Mouse (Mus musculus): ENCODE measurements at regions not wholly inside any gene's neighbourhood (a gene's known extent, or its start where the extent isn't known, plus 50 kb on each side); places are given as distances from the start of the nearest gene placed in this dataset.

DNA sequence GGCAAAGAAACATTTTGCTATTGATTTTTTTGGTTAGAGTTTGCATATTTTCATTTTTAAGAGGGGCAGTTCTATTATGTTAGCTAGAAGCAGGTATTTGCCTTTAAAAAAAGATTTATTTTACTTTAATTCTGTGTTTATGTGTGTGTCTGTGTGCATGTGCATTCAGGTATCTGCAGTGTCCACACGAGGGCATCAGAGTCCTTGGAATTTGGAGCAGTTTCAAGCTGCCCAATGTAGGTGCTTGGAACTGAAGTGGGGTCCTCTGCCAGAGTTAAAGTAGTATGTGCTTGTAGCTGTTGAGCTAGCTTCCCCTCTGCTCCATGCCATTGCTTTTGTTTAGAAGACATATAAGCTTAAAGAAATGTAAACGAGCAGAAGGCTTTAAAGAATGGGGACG is 89.1 kb downstream of the 9330182O14Rik start:
- no peak for DNase-seq

GRCm38 (mm10) chr15:40241764-40242163 is 107.6 kb downstream of the 9330182O14Rik start:
- DNase-seq = no peak

- DNase-seq = no peak
Measured at GRCm38 (mm10) chr15:40248966-40249365, 114.8 kb downstream of the 9330182O14Rik start.

GRCm38 (mm10) chr15:40259433-40259832 is 125.3 kb downstream of the 9330182O14Rik start:
- DNase-seq = no peak

- no peak for DNase-seq
Measured at GRCm38 (mm10) chr15:40279021-40279420, 144.9 kb downstream of the 9330182O14Rik start.

DNA sequence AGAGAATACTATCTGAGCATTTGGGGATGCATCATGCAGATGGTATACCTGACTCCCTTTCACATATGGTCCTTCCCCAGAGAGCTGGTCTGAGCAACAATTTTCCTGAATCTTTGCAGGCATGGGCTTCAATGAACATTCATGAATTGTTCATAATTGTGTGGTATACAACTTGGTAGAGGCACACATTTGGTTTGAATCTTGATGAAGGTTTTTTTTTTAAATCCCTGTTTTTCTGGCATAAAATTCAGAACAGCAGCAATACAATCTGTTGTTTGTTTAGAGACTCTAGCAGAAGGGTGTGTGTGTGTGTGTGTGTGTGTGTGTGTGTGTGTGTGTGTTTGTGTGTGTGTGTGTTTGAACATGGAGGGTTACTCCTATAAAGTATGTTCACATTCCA is 146.4 kb downstream of the 9330182O14Rik start:
- DNase-seq = no peak

GRCm38 (mm10) chr15:40281078-40281720 is 147.0 kb downstream of the 9330182O14Rik start:
- DNase-seq = no peak

DNA sequence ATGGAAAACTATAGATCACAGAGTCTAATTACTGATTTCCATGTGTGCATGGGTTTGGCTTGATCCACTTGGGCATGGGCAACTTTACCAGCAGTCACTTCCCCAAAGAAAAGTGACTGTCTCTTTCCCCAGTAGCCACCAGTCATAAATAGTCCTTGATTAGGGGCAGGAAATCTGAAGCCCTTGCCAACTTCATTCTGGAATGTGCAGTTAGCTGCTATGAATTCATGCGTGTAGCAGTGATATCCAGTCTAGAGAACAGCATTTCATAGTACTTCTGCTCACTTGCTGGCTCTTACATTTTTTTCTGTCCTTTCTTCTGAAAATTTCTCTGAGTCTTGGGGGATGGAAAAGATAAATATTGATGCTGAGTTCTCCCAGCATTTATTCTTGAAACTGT is 157.4 kb downstream of the 9330182O14Rik start:
- DNase-seq = no peak

DNA sequence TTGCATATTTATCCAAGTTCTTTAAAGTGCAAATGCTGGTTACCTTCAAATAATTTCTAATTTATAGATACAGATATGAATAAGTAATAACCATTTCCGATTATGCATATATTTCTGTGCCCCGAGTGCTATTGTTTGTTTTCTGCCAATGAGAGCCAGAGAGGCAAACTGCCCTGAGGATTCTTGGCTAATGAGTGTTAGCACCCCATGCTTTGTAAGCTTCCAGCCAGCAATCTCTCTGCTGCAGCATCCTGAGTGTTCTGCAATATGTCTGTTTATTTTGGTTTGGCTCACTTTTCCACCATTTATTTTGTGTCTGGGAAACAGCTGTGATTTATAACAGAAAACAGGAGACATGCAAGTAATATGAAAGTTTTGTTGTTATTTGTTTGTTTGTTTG is 178.1 kb downstream of the 9330182O14Rik start:
- DNase-seq = no peak

GRCm38 (mm10) chr15:40339746-40340145 is 205.6 kb downstream of the 9330182O14Rik start:
- no peak for DNase-seq

GRCm38 (mm10) chr15:40340269-40340668 is 206.1 kb downstream of the 9330182O14Rik start:
- DNase-seq = no peak

- no peak for DNase-seq
Measured at GRCm38 (mm10) chr15:40351473-40351872, 217.3 kb downstream of the 9330182O14Rik start.

- no peak for DNase-seq
Measured at GRCm38 (mm10) chr15:40354802-40355487, 220.8 kb downstream of the 9330182O14Rik start.

DNA sequence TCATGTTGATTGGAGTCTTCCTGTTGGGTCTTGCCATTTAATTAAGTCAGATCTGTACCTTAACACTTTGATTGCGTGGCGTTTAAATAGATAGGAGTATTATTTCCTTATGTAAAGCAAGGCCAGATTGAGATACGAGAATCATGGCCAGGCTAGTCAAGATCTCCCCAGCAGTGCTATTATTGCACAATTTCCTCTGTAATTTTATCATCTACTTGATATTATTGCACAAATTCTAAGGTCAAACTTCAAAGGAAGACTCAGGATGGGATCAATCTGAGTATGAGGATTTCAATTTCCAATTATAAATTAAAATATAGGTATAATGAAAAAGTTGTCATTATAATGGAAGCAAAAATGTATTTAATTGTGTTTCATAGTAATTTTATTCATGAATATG is 221.9 kb downstream of the 9330182O14Rik start:
- DNase-seq = no peak

DNA sequence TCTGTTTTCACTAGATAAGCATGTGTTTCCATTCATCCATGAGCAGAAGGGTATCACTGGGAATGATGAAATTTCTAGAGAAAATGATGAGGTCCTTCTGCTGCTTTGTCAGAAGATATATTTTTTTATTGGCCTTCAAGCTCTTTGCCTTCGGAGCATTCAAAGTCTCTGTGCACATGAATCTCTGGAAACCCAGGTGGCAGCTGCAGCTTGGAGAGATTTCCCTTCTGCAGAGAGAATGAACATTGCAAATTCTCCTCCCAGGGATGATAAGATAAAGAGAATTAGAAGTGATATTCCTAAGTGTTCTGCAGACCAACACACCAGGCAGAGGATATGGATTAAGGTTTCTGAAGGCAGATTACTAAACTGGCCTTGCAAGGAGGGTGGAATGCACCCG is 224.2 kb downstream of the 9330182O14Rik start:
- no peak for DNase-seq

- DNase-seq = no peak
Measured at GRCm38 (mm10) chr15:40361849-40362533, 227.8 kb downstream of the 9330182O14Rik start.

DNA sequence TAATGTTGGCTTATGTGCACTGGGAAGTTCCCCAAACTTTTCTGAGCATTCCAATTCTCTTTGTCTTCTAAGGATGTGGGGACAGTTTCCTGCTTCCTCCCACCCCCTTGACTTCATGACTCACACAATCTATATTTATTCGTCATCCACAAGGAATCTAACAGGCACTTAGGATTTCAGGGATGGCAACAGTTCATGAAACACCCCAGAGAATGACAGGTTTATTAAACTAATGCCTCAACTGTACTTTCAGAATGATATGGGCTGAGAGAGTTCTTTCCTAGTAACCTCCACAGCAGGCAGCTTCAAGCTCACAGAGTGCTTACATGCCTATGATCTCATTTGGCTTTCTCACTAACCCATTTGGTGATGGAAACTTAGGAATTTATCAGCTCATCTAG is 230.1 kb downstream of the 9330182O14Rik start:
- no peak for DNase-seq

DNA sequence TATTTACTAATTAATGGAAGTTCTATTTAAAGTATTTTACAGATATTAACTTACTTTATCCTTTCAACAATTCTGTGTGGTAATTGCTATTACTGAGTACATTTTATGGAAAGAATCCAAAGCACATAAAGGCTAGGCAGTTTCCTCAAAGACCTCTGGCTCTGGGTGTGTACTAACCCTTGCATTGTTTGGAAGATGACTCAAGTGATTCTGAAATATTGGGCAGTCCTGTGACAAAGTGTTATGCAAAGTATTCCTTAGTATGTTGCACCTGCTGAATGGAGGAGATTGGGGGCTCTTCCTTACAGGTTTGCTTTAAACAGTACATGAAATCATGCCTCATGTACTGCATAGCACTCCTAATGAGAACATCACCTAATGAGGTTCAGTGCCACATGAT is 231.4 kb downstream of the 9330182O14Rik start:
- no peak for DNase-seq

GRCm38 (mm10) chr15:40367026-40367425 is 232.9 kb downstream of the 9330182O14Rik start:
- DNase-seq = no peak

- no peak for DNase-seq
Measured at GRCm38 (mm10) chr15:40368746-40369145, 234.6 kb downstream of the 9330182O14Rik start.

DNA sequence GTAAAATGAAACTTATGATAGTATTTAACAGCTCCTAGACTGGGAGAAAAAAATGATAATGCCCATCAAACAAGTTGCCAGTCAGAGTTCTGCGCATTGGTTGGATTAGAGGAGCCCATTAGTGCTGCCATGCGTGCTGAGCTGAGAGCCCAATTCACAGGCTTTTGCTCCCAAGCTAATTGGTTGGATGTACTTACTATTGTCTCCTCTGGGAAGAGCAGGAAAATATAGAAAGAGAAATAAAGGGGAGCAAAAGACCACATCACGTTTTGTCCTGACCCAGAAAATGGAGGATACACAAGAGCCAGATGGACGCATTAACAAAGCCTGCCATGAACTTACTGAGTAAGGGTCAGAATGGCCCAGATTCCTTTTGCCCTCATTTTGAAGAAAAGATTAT is 237.3 kb downstream of the 9330182O14Rik start:
- no peak for DNase-seq

- no peak for DNase-seq
Measured at GRCm38 (mm10) chr15:40386526-40386925, 252.4 kb downstream of the 9330182O14Rik start.

DNA sequence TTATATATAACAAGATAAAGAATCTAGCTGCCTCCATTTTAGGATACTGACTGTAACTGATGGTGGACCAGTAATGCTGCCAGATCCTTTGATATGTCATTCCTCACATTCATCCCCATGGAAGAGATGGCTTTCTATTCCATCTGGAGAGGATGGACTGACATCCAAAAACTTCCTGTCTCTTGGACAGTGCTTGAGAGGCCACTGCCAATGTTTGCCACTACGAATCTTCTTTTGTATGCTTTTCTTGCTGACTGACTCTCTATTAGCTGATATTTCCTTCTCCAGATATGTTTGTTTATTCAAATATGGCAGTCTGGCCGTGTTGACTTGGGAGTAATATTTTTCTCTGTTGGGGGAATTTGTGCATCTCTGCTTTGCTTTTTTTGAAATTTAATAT is 253.6 kb downstream of the 9330182O14Rik start:
- DNase-seq = no peak

Measured in adrenal gland, postnatal 36 days (tissue).